Mouse (Mus musculus): Measurements from ENCODE around the gene Auts2.

GRCm38 (mm10) chr5:132212446-132212845 is 330.7 kb downstream of the Auts2 start:
- TF ChIP-seq EP300 (IDR thresholded peaks at IDR 0.05; ENCODE audit: insufficient read depth, low read depth, low read length) = no peak
- TF ChIP-seq CTCF (IDR thresholded peaks at IDR 0.05) = no peak
- TF ChIP-seq POLR2A (IDR thresholded peaks at IDR 0.05; ENCODE audit: insufficient read depth, low read depth, low read length) = no peak

Data from heart, adult 2 months (tissue).